Mouse (Mus musculus) kidney, adult 18-20 months (tissue): ENCODE measurements around the gene Mapkap1.
A peak's percentile ranks its signal among the peaks of the same experiment; 100 is the strongest.
"Not testable (repeated sequence)": the region's sequence is repeated elsewhere in the genome, so short reads cannot be mapped to it uniquely, and the experiment has no call there.

Experiments used
- DNase-seq: peaks from one replicate; pipeline ENCODE4 v3.0.0; 2021

The Mapkap1 gene

DNA sequence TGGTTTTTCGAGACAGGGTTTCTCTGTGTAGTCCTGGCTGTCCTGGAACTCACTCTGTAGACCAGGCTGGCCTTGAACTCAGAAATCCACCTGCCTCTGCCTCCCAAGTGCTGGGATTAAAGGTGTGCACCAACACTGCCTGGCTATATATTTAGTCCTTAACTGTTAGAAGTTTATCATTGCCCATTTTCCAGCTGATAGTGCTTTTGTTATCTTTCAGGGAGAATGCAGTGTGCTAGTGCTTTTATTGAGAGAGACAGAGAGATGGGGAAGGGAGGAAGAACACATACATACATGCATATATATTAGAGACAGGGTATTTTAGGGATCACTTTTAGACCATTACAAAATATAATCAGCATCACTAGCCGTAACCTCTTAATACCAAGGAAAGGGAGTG, 26.3 kb downstream of the Mapkap1 start:
- DNase-seq, result not testable (repeated sequence)

DNA sequence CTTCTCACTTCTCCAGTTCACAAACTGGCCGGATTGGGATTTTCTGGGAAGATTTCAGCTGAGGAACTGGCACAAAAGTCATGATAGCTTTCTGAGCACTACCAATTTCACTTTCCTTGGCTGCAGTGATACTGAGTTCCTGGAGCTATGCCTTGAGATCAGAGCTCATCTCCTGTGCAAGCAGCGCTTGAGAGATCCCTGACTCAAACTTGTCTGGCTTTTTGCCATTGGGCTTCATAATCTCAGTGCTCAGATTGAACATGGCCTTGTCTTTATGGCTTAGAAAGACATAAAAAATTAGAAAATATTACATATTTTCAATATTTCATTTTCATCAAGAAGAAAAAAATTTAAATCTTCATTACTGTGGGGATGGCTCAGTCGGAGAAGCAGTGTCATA, 29.8 kb downstream of the Mapkap1 start:
- no peak for DNase-seq

DNA sequence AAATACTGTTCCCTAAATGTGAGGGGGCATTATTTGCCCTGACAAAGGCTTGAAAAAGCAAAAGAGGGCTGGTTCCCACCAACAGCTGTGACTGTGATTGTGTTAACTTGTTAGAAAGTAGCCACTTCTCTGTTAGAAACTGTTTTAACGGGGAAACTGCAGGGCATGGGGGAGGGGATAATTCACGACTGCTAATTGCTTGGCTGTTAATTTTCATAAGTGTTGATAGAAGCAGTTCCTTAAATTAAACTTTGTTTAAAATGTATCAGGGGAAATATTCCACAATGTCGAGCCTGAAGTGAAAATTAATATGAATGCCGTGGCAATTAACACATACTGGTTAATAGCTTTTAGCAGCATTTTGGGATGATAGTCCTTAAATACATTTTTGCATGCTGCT, 42.2 kb downstream of the Mapkap1 start:
- DNase-seq, result no peak

DNA sequence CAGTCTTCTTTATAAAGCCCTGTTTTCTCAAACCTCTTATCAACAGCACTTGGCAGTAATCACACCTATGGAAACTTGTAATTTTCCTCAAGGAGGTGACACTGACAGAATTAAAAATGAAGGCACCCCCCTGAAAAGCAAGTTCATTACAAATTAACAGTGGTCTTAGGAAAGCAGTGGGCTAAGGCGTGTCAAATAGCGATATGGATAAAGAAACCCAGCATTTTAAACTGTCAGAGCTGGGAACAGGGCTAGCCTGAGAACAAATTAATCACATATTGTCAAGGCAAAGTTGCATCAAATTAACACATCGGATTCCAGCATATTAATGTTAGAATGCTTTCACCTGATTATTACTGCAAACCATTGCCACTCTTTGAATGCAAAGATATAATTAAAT, 55.9 kb downstream of the Mapkap1 start:
- DNase-seq, result no peak

DNA sequence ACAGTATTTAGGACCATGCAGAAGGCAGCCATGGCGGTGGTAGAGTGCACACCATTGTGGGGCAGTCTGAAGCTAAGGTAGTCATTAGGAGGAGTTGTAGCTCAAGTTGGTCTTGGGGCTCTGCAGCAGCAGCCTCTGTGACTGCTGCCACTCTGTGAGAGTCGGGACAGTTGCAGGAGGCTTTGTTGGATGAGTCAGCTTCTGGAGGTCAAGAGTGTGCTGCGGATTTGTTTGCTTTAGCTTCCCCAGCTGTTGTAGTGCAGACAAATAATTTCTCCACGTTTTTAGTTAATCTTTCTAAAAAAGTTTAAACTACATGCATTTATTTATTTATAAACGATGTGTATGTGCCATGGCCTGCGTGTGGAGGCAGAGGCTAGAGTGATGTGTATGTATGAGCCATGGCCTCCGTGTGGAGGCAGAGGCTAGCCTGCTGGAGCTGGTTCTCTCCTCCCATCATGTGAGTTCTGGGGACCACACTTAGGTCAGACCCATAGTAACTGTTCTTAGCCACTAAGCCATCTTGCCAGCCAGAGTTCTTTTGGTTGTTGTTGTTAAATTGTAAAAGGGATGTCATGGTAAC, 62.1 kb downstream of the Mapkap1 start:
- DNase-seq, result no peak

DNA sequence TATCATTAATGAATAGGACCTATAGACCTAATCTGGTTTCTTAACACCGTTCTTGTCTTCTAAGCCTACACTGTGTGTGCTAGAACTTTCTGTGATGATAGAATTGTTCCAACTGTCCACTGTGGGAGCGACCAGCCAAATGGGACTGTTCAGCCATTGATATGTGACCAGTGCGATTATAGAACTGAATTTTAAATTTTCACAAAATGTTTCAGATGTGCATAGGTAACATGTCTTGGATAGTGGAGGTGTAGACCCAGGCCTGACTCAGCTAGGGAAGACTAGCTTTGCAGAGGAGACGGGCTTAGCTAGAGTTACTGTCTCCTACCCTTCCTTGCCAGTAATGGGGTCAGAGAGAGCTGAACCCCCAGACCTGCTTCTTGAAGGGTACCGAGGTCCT, 62.8 kb downstream of the Mapkap1 start:
- no peak for DNase-seq

DNA sequence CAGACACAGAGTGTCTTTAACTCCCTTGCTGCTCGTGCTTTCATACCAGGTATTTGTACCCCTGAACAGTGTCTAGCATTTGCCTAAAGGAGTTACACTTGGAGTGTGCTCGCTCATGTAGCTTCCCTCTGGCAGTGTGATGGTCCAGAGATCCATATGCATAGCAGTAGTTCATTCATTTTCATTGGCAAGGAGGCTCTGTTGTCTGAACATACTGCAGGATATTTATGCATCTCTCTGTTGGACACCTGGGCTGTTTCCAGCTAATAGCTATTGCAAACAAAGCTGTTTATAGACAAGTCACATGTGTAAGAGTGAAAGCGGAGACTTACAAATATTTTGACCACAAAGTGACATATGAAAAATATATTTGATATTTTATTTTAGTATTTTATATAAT, 67.2 kb downstream of the Mapkap1 start:
- DNase-seq, result no peak

DNA sequence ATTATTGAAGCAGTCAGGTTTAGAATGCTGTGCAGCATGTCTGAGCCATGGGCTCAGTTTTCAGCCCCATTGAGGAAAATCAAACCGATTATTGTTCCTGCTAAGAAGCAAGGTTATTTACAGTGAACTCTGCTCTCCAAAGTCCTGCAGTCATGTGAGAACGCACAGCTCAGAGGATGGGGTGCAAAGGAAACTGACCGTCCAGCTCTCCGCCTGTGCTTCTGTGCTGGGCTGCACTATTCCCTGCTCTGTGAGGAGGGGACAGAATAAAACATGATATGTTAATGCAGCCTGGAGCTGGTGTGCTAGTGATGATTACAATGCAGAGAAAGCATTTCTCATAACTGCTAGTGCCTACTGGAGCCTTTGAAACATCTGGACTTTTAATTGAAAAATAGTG, 74.8 kb downstream of the Mapkap1 start:
- DNase-seq, result no peak

DNA sequence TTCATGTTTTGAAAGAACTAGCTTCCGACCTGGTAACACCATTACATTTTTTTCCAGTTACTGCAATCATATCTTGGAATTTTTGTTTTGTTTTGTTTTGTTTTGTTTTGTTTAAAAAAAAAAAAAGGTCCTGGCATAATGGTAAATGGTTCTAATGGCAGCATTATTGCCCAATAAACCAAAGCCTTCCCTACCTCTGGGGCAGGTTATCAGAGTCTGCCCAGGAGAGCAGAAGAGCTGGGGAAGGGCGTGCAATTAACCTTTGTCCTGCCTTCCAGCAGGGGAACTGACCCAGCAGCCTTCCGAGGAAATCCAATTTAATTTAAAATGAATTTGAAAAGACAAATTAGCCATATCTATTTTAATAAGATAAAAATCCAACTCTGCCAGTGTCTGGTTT, 75.5 kb downstream of the Mapkap1 start:
- DNase-seq, result no peak

DNA sequence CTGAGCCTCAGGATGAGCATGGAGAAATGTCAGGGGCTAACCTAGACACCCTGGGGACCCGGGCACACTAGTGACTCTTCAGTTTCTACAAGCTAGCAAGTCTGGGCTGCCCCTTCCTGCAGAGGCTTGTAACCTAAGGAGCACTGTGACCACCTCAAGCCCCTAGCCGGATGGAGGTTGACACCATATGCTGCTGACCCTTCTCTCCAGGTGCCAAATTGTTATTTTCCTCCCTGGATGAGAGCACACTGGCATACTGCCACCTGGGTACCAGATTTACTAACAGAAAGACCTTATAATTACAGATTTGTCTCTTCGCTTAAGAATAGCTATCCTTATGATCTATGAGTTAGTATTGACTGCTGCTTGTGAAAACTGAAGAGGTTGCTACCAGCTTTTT, 76.0 kb downstream of the Mapkap1 start:
- DNase-seq, result no peak

DNA sequence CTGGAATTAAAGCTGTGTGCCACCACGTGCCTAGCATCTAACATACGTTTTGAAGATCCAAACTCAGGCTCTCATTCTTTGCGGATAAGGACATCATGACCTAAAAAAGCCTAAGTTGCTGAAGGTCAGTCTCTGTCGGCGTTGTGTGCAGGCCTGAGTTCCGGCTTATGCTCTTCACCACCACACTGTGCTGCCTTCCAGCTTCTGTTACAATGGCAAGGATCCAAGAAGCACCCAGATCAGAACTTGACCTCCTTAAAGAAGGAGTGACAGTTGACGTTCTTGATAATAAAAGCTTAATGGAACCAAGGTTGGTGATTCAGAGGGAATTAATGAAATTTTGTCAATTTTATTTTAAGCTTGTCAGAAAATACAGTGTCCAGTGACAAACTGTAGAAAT, 80.7 kb downstream of the Mapkap1 start:
- no peak for DNase-seq

DNA sequence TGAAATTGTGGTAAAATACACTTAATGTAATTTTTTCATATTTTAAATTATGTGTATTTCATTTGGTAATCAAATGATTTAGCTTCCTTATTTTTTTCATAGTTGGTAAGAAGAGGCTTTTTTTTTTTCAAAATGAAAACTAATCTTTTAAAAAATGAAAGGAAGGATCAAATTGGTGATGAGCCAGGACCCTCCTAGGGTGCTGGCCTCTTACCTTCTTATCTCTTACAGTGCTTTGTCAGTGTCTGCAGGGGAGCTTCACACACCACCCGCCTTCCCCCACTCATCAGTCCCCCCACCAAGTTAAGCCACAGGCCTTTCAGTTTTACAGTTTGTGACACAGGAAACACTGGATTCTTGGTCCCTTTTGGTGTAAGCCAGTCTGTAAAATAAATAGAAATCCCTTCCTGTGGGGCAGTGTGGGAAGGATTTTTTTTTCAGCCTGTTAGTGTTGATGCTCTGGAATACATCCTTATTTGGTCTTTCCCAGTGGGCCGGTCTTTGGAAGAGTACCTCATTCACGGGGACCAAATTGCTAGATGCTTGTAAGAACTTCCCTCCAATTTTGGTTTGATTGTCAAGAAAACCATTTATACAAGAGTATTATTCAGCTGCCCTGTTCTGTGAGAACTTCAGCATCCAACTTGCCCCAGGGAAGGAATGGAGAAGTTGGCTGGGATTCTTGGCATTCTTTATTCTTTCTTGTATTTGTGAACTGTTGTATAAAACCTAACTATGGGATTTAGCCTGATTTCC, 97.6 kb downstream of the Mapkap1 start:
- DNase-seq, result no peak

DNA sequence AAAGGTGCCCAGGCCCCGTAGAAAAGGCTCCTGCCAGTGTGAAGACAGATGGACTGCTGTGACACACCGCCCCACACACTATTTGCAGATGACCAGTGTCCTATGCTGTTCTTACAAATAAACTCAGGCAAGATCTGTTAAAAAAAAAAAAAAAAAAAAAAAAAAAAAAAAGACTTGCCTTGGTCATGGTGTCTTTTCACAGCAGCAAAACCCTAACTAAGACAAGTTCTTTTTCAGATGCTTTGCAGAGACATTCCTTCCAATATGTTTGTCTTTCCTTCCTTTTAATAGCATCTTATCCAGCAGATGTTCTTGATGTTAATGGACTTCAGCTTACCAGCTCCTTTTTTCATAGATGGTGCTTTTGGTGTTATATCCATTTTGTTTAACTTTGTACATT, 99.6 kb downstream of the Mapkap1 start:
- not testable (repeated sequence) for DNase-seq

DNA sequence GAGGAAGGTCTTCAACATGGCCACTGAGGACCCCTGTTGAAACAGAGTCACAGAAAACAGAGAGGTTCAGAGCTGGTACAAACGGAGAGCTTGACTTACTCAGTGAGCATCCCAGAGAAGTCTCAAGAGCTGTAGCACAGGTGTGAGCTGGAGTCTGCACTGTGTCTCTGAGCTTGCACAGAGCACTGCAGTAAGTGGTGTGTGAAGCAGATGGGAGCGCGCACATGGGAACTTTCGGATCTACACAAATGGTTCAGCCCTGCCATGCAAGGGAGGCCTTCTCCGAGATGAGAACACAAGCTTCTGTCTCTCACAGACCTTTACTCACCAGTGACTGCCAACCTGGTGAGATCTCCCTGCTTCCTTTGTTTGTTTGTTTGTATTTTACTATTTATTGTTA, 103.3 kb downstream of the Mapkap1 start:
- DNase-seq, result no peak

DNA sequence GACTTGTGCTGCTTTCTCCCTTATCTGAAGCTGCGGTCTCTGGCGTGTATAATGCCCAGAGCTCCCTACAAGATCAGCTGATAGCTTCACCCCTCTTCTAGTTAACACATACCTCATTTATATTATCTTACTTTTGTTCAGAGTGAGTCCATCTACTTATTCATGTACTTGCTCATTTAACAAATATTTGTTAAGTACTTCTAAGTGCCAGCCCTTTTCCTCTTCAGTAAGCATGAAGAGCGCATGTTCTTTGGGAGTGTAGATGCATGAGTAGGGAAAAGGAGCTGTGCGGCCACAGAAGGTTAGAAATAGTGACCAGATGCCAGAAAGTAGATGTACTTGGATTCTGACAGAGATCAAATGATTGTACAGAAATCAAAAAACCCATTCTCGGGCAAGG, 108.7 kb downstream of the Mapkap1 start:
- no peak for DNase-seq

DNA sequence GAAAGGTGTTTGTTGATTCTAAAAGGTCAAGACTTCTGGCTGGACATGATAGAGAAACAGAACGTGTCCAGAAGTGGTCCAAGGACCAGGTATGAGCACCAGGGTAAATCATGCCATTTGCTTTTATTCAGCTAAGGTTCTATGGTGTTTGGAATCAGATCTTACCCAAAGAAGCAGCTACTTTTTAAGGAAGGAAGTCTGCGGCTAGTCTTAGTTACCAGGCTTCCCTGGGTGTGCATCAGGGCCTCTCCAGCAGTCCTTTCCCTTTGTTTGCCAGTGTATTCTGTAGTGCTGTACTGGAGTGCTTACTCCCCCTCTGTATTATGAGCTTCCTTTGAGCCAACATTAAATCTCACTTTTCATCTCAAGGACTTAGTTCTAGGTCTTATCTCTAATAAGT, 111.5 kb downstream of the Mapkap1 start:
- no peak for DNase-seq

DNA sequence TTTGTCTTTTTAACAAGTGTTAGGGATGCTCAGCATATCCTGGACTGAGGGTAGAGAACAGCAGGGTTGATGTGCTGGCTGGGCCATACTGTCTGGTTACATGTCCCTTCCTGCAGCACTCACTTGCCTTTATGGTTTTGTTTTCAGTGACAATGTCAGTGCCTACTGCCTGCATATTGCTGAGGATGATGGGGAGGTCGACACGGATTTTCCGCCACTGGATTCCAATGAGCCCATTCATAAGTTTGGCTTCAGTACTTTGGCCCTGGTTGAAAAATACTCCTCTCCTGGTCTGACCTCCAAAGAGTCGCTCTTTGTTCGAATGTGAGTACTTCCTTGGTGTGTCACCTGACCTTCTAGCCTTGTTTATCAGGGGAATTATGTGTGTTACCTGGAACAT, 112.0 kb downstream of the Mapkap1 start:
- DNase-seq, result no peak

DNA sequence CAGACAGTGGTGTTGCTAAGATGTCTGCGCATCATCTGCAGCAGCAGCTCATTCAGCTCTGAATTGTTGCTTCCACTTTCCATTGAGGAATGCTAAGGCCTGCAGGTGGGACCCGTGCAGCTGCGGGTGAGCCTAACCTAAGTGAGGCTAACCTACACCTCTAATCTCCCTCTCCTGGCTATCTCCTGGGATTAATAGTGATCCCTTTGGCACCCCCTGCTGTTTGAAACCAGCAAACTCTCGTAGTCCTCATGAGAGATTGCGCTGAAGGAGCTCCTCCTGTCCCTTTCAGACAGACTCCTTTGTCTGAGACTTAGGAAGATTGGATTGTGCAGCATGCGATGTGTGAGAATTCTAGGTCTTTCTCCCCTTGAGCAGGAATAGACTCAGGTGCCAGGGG, 113.0 kb downstream of the Mapkap1 start:
- DNase-seq, result peak; percentile 49

DNA sequence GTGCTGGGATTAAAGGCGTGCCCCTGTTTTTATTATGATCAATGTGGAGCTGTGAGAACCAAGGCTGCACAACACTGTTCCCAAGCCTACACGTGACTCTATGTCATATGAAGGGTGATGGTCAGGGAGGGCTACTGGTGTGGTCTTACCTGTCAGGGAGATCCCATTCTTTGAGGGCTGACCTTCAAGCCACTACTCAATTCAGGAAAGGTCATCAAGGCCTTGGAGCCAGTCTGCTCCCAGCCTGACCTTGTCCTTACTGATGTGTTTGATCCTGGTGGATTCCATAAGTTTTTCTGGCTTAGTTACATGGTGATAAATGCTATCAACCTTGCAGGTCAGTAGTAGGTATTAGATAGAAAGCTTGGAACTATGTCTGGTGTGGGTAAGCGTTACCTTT, 114.8 kb downstream of the Mapkap1 start:
- DNase-seq, result no peak

DNA sequence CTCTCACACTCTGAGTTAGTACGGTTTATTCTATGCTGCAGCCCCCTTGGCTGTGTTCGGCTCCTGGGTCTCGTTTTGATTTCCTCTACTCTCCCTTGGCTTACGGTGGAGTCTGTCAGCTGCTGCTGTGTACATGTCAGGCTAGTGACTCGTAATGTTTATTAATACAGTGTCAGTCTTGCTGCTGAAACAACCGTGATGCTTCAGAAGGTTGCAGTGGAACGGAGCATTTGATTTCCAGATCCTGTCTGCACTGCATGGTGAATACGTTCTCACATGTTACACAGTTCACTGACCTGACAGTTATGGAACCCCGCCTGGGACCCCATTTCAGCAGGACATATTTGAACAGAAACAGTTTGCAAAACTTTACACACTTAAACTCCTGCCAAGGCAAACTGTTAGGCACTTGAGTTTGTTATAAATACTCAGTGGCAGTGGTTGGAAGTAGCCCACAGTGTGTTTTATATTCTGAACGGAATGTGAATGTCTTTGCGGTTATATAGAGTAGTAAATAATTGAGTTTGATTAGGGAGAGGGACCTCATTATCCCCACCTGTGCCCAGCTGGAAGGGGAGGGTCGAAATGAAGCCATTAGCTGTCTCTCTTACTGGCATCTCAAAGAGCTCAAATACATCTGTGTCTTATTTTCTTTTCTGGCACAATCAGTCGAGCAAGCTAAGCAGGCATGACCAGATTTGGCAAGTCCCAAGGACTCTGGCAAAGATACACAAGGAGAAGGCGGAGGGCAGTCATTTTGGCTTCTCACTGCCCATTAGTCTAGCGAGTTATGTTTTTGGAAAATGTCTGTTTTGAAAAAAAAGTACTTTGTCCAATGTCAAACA, 120.2 kb downstream of the Mapkap1 start:
- DNase-seq, result peak; percentile 34

DNA sequence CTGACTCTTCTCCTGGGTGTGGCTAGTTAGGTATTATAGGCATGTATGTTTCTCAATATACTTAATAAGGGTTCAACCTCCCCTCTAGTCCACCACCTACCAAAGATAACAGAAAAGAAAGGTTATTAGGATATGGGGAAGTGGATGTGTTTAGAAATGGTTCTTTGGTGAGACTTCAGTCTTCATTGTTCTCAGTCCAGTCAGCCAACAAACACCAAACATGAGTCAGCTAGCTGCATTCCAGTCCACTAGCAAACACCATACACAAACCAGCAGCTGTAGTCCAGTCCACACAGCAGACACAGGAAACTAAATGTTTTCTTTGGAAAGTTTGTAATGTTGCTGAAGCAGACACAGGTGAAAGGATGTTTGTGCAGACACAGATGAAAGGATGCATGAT, 121.9 kb downstream of the Mapkap1 start:
- no peak for DNase-seq

DNA sequence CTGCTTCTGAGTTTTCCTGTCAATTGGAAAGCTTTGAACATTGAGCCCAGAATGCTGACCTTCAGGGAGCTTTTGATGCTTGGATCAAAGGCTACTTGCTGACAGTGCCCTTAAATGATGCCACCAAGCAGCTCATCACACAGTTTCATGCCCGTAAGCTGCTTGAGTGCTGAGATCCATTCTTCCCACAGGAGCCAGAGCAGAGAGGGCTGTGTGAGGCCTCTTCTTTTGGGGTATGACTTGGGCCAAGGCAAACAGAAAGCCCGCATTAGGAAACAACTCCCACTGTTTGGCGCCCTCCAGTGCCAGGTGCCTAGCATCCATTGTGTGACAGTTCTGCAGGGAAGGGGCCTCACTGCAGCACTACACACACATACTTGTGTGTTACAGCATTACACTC, 123.5 kb downstream of the Mapkap1 start:
- DNase-seq, result no peak

DNA sequence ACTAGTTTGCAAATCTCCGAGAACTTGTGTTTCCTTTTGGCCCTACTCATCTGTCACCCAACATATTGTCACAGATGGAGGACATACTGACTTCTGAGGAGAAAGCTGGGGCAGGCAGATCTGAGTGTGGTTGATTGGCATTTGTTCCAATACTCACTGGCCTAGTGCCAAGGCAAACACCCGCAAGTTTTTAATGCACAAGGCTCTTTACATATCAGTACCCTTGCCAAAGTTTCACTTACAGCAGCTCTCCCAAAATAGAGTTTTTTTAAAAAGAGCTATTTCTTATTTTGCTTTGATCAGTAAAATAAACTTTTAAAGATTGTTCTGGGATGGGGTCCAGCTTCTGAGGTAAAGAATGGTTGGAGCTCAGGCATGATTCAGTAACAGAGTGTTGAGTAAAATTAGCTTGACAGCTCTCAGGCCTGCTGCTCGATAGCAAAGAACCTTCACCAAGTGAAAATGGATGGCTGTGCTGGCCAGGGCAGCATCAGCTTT, 125.3 kb downstream of the Mapkap1 start:
- DNase-seq, result no peak

DNA sequence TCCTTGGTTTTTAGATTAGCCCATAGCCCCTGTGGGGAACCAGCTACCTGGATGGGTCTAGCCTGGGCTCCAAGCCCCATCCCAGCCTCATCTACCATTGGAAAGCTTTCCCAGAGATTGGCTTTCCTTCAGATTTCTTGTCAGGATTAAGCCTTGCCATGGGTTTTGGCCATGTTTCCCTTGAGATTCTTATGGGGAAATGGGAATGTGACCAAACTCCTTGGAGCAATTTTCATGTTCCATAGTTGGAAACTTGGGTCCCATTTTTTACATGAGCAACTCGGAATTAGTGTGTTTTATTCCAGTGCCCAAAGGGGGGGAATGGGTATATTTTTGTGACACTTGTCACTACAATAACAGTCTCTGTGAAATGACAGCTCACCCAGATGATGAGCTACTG, 125.8 kb downstream of the Mapkap1 start:
- DNase-seq, result no peak
